In the genomic region with DNA sequence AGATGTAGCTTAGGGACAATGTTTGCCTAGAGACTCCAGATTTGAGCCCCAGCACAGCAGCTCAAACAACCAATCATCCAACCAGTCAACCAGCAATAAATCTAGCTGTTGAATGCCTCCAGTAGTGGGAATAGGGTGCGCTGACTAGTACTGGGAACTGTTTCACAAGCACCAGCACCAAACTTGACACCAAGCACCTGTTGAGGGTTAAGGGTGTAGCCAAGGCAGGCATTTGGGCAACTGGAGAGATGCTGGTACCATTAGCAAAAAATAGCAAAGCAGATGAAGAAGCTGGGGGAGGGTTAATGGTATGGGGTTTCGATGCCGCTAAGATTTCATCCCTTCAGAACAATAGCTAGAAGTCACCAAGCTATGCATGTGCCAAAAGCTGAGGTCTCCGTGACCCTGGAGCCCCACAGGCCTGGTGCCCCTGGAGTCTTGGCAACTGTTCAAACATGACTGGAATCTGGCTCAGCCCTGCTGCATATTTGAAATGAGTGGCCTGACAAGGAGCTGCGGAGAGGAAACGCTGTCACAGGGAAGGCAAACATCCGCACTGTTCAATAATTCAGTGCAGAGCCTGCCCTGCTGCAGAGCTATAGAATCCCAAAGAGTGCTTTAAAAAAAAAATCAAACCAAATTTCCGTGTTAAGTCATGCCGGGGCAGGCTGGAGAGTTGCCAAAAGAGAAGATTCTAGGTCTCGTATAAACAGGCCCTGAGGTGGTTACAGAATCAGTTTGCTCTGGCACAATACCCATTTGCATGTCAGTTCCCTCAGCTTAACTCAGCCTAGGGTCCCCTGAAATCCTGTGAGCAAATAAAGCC, we compare ENCODE assay signal across 9 mouse cellular contexts.
A peak's percentile ranks its signal among the peaks of the same experiment; 100 is the strongest.
DNase-seq lines count a peak whose midpoint lies in the region; ATAC-seq and TF ChIP-seq lines count a peak whose summit lies in the region.
"Had no signal": no experiment of that assay in that cellular context is flagged by ENCODE, and none has a peak within 500 bp of the region (broad histone marks: within the 10 kb centered on the region; RNA-seq: fewer than 3 reads in every experiment).

No protein-coding gene starts in this region.

- ATAC-seq in hindbrain, embryonic 13.5 days (ENCODE audit: low FRiP score), result peak; percentile 64
- peak; percentile 65 for ATAC-seq in limb, embryonic 15.5 days (ENCODE audit: insufficient number of reproducible peaks, low FRiP score, low TSS enrichment, low read depth)
- ATAC-seq in midbrain, postnatal 0 days (ENCODE audit: low FRiP score), result peak; percentile 70

- no peak overlapping the region for H3K4me3 ChIP-seq in hindbrain, embryonic 13.5 days
- H3K4me3 ChIP-seq in limb, embryonic 15.5 days, result no peak overlapping the region
- H3K4me3 ChIP-seq in midbrain, postnatal 0 days (ENCODE audit: low read depth, low read length), result no peak overlapping the region

- 0 out of 2 replicates have a peak overlapping the region, but pooled peaks have one; percentile 26 for H3K9ac ChIP-seq in hindbrain, embryonic 13.5 days
- no peak overlapping the region for H3K9ac ChIP-seq in limb, embryonic 15.5 days
- no peak overlapping the region for H3K9ac ChIP-seq in midbrain, postnatal 0 days (replicated peaks; ENCODE audit: low read length, poor library complexity, severe bottlenecking)
- H3K9ac ChIP-seq: liver, embryonic 14.5 days had no signal

- WGBS in hindbrain, embryonic 13.5 days, result 13% methylated on average over 10 of the region's 10 CpGs
- 13% methylated on average over 10 of the region's 10 CpGs for WGBS in limb, embryonic 15.5 days
- WGBS in midbrain, postnatal 0 days, result 10% methylated on average over 10 of the region's 10 CpGs

- no peaks in the 10 kb centered on the region for H3K36me3 ChIP-seq in hindbrain, embryonic 13.5 days
- H3K36me3 ChIP-seq in limb, embryonic 15.5 days, result no peaks in the 10 kb centered on the region
- no peaks in the 10 kb centered on the region for H3K36me3 ChIP-seq in midbrain, postnatal 0 days (ENCODE audit: insufficient read depth, low read length)

- no peaks in the 10 kb centered on the region for H3K27me3 ChIP-seq in hindbrain, embryonic 13.5 days
- no peaks in the 10 kb centered on the region for H3K27me3 ChIP-seq in limb, embryonic 15.5 days
- no peaks in the 10 kb centered on the region for H3K27me3 ChIP-seq in midbrain, postnatal 0 days (ENCODE audit: insufficient read depth, low read length)

- peak; percentile 69 for DNase-seq in NIH3T3 (ENCODE audit: low read depth)
- peak; percentile 45 for DNase-seq in cerebellum, adult 8-10 months
- peak; percentile 41 for DNase-seq in gastrocnemius, adult 18-20 months (ENCODE audit: low spot score)
- peak; percentile 67 for DNase-seq in midbrain, postnatal 0 days (ENCODE audit: low spot score)
- DNase-seq in thymus, postnatal 4 days, result no peak
- no peak for DNase-seq in c-Kit-positive CD71-positive TER-119-positive erythroid progenitor cells, embryonic 14.5 days (ENCODE audit: low spot score)

- peak overlapping the region; percentile 32 for H3K4me2 ChIP-seq in hindbrain, embryonic 13.5 days
- H3K4me2 ChIP-seq in limb, embryonic 15.5 days, result peak overlapping the region; percentile 15; the same call in 1 of the 2 replicates
- no peak overlapping the region for H3K4me2 ChIP-seq in midbrain, postnatal 0 days (ENCODE audit: low read depth, low read length, poor library complexity, severe bottlenecking)

- no peaks in the 10 kb centered on the region for H3K9me3 ChIP-seq in hindbrain, embryonic 13.5 days
- H3K9me3 ChIP-seq in limb, embryonic 15.5 days, result no peaks in the 10 kb centered on the region
- H3K9me3 ChIP-seq in midbrain, postnatal 0 days (ENCODE audit: low read length), result no peaks in the 10 kb centered on the region

- peak overlapping the region; percentile 74 for H3K27ac ChIP-seq in hindbrain, embryonic 13.5 days
- H3K27ac ChIP-seq in limb, embryonic 15.5 days, result peak overlapping the region; percentile 67
- H3K27ac ChIP-seq in midbrain, postnatal 0 days (ENCODE audit: low read depth, low read length), result peak overlapping the region; percentile 43; the same call in 1 of the 2 replicates
- H3K27ac ChIP-seq: liver, embryonic 14.5 days had no signal

- H3K4me1 ChIP-seq in hindbrain, embryonic 13.5 days (replicated peaks), result peaks cover 36% of the 10 kb centered on the region
- H3K4me1 ChIP-seq in limb, embryonic 15.5 days, result peaks cover 15% of the 10 kb centered on the region
- peaks cover 13% of the 10 kb centered on the region; the same call in 1 of the 2 replicates for H3K4me1 ChIP-seq in midbrain, postnatal 0 days (ENCODE audit: insufficient read depth, low read length)

- TF ChIP-seq CTCF in midbrain, postnatal 0 days (IDR thresholded peaks at IDR 0.05), result no peak

Comparison
In these comparisons a context has a peak if more than half of its experiments do, and no peak if none do; other contexts are left out.
1. DNase-seq: peak in NIH3T3 (single experiment), cerebellum, adult 8-10 months (single experiment), gastrocnemius, adult 18-20 months (single experiment) and midbrain, postnatal 0 days (single experiment); none in thymus, postnatal 4 days (single experiment) and c-Kit-positive CD71-positive TER-119-positive erythroid progenitor cells, embryonic 14.5 days (single experiment).
2. Peak in every context shown above with its lines, with median percentiles within 50 percentile points of each other: ATAC-seq and H3K27ac ChIP-seq.